Mouse (Mus musculus): Measurements from ENCODE around the gene Antxr2.

Antxr2 gene

GRCm38 (mm10) chr5:98030902-98031641, at the start of gene Antxr2:
Gene Antxr2, minus strand, starts transcription at chr5:98031043.
- peak; percentile 19 for DNase-seq

GRCm38 (mm10) chr5:98076612-98077011, 45.8 kb upstream of the Antxr2 start:
- peak; percentile 26 for DNase-seq

- no peak for DNase-seq
Observed at GRCm38 (mm10) chr5:98069191-98069590, 38.3 kb upstream of the Antxr2 start.

- no peak for DNase-seq
Observed at GRCm38 (mm10) chr5:98055275-98055674, 24.4 kb upstream of the Antxr2 start.

GRCm38 (mm10) chr5:98054834-98055233, 24.0 kb upstream of the Antxr2 start:
- no peak for DNase-seq

GRCm38 (mm10) chr5:98034928-98035327, 4.1 kb upstream of the Antxr2 start:
- DNase-seq, result no peak

GRCm38 (mm10) chr5:98034207-98034606, 3.4 kb upstream of the Antxr2 start:
- no peak for DNase-seq

GRCm38 (mm10) chr5:98032803-98033420, 2.1 kb upstream of the Antxr2 start:
- DNase-seq, result no peak

GRCm38 (mm10) chr5:98030091-98030901, 547 bp downstream of the Antxr2 start:
- no peak for DNase-seq

- DNase-seq, result no peak
Observed at GRCm38 (mm10) chr5:98027688-98028389, 3.0 kb downstream of the Antxr2 start.

GRCm38 (mm10) chr5:98025921-98026320, 4.9 kb downstream of the Antxr2 start:
- no peak for DNase-seq

GRCm38 (mm10) chr5:98024545-98024944, 6.3 kb downstream of the Antxr2 start:
- no peak for DNase-seq

GRCm38 (mm10) chr5:98021518-98021917, 9.3 kb downstream of the Antxr2 start:
- DNase-seq, result no peak

- no peak for DNase-seq
Observed at GRCm38 (mm10) chr5:98020658-98021057, 10.2 kb downstream of the Antxr2 start.

- no peak for DNase-seq
Observed at GRCm38 (mm10) chr5:98019396-98019795, 11.4 kb downstream of the Antxr2 start.

GRCm38 (mm10) chr5:98018162-98018561, 12.7 kb downstream of the Antxr2 start:
- DNase-seq, result no peak

- peak; percentile 27 for DNase-seq
Observed at GRCm38 (mm10) chr5:98016247-98017203, 14.3 kb downstream of the Antxr2 start.

GRCm38 (mm10) chr5:98005751-98006150, 25.1 kb downstream of the Antxr2 start:
- no peak for DNase-seq

GRCm38 (mm10) chr5:97999261-97999824, 31.5 kb downstream of the Antxr2 start:
- no peak for DNase-seq

- no peak for DNase-seq
Observed at GRCm38 (mm10) chr5:97996500-97997176, 34.2 kb downstream of the Antxr2 start.

- DNase-seq, result no peak
Observed at GRCm38 (mm10) chr5:97995881-97996280, 35.0 kb downstream of the Antxr2 start.

Measured in layer of hippocampus, adult 9-11 months (tissue).